In genomic region chr6:71088992-71089391, GRCm38 (mm10) we compare ENCODE assay signal across 1 mouse cellular context.
TF ChIP-seq lines count a peak whose summit lies in the region.

No protein-coding gene starts in this region.

TF ChIP-seq in CH12.LX, 34 proteins besides CTCF, POLR2A, EP300 and RAD21 (continued from another document):
- TF ChIP-seq BHLHE40 (IDR thresholded peaks at IDR 0.05; ENCODE audit: low read depth, low read length), result 0 out of 2 replicates have a peak, but pooled peaks have one; percentile 11
- TF ChIP-seq ZKSCAN1 (IDR thresholded peaks at IDR 0.05; ENCODE audit: borderline replicate concordance, low read depth, low read length), result no peak
- no peak for TF ChIP-seq KAT2A (IDR thresholded peaks at IDR 0.05; ENCODE audit: insufficient replicate concordance, low read length)
- TF ChIP-seq MAFK (IDR thresholded peaks at IDR 0.05; ENCODE audit: insufficient replicate concordance, low read length), result peak; percentile 46; the same call in 1 of the 2 replicates
TF ChIP-seq in CH12.LX: peak in this region for 14.
